Comparison of ENCODE assay signal across 8 mouse cellular contexts in the genomic region with DNA sequence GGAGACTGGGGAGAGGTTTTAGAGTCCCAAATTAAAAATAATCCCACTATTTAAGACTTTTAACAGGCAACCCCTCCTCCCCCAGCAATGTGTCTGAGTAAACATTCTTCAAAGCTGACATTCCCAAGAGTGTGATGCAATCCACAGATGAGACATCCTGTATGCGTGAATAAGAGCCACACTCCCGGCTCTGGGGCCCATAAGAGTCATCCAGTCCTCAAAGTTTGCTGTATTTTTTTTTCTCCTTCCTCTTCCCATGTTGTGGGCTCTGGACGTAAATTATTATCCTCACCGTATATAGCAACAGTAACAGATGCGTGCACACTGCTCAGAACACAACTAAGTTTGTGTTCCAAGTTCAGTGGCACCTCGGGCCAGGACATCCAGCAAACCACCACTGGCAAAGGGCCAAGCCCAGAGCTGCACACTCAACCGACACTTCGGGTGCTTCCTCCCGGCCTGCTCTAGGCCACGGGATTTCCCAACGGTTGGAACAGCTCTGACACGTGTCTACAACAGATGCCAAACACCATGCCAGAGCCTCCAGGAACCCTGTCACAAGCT.
A peak's percentile ranks its signal among the peaks of the same experiment; 100 is the strongest.
DNase-seq lines count a peak whose midpoint lies in the region; ATAC-seq and TF ChIP-seq lines count a peak whose summit lies in the region.

No protein-coding gene starts in this region.

- H3K4me3 ChIP-seq in bone marrow macrophage, adult 2 months (ENCODE audit: insufficient read depth, low read length), result no peak overlapping the region
- H3K4me3 ChIP-seq in lung, embryonic 15.5 days, result no peak overlapping the region
- H3K4me3 ChIP-seq in forebrain, embryonic 10.5 days, result no peak overlapping the region

- H3K9ac ChIP-seq in lung, embryonic 15.5 days, result no peak overlapping the region

- intact Hi-C loops in heart, postnatal 36 days (cut with DNase I), result no loop called here

- TF ChIP-seq CTCF in bone marrow macrophage, adult 2 months (IDR thresholded peaks at IDR 0.05; ENCODE audit: low read depth, low read length), result no peak

- H3K36me3 ChIP-seq in lung, embryonic 15.5 days, result no peaks in the 10 kb centered on the region
- no peaks in the 10 kb centered on the region for H3K36me3 ChIP-seq in forebrain, embryonic 10.5 days (replicated peaks)

- DNase-seq in cerebellum, postnatal 10 days, result peak; percentile 44 to 65
- no peak for DNase-seq in cerebellum, postnatal 36 days
- DNase-seq in heart, postnatal 36 days, result peak; percentile 71 to 78
- no peak for DNase-seq in layer of hippocampus, postnatal 14 days (ENCODE audit: low spot score in 2 of 2)
- no peak for DNase-seq in forebrain, embryonic 10.5 days (ENCODE audit: extremely low spot score, low spot score)

- peak overlapping the region; percentile 24 for H3K4me2 ChIP-seq in lung, embryonic 15.5 days

- H3K4me1 ChIP-seq in bone marrow macrophage, adult 2 months (ENCODE audit: control insufficient read depth, insufficient read depth, low read length), result peaks cover 3% of the 10 kb centered on the region; the same call in 1 of the 2 replicates
- H3K4me1 ChIP-seq in lung, embryonic 15.5 days, result peaks cover 26% of the 10 kb centered on the region
- H3K4me1 ChIP-seq in forebrain, embryonic 10.5 days, result peaks cover 23% of the 10 kb centered on the region

- peak overlapping the region; percentile 11 for H3K27ac ChIP-seq in bone marrow macrophage, adult 2 months (ENCODE audit: insufficient read depth, low read depth, low read length)
- peak overlapping the region; percentile 72 for H3K27ac ChIP-seq in lung, embryonic 15.5 days
- no peak overlapping the region; the same call in 1 of the 2 replicates for H3K27ac ChIP-seq in forebrain, embryonic 10.5 days

- peak; percentile 83 for ATAC-seq in lung, embryonic 15.5 days (ENCODE audit: borderline replicate concordance, extremely low read depth, low FRiP score, low TSS enrichment)
- ATAC-seq in inflammation-experienced regulatory T-cells, adult 6 months, result no peak

- WGBS in lung, embryonic 15.5 days, result 18% methylated on average over 12 of the region's 12 CpGs
- WGBS in forebrain, embryonic 10.5 days, result 90% methylated on average over 12 of the region's 12 CpGs

- no peaks in the 10 kb centered on the region for H3K9me3 ChIP-seq in lung, embryonic 15.5 days
- H3K9me3 ChIP-seq in forebrain, embryonic 10.5 days, result no peaks in the 10 kb centered on the region

- no peak for TF ChIP-seq POLR2A in bone marrow macrophage, adult 2 months (IDR thresholded peaks at IDR 0.05; ENCODE audit: borderline replicate concordance, low read depth, low read length)

- no peaks in the 10 kb centered on the region for H3K27me3 ChIP-seq in lung, embryonic 15.5 days
- no peaks in the 10 kb centered on the region; the same call in 1 of the 2 replicates for H3K27me3 ChIP-seq in forebrain, embryonic 10.5 days (ENCODE audit: poor library complexity, severe bottlenecking)

Comparison
In these comparisons a context has a peak if more than half of its experiments do, and no peak if none do; other contexts are left out.
1. DNase-seq: peak in cerebellum, postnatal 10 days (2 of 2) and heart, postnatal 36 days (2 of 2); none in cerebellum, postnatal 36 days (0 of 2), layer of hippocampus, postnatal 14 days (0 of 2) and forebrain, embryonic 10.5 days (single experiment).